Mouse (Mus musculus): ENCODE measurements around the gene Acsbg2.
A peak's percentile ranks its signal among the peaks of the same experiment; 100 is the strongest.

GRCm38 (mm10) chr17:56858216-56858615 lies 16.0 kb downstream of the Acsbg2 start:
- no peak for TF ChIP-seq POLR2A (IDR thresholded peaks at IDR 0.05; ENCODE audit: extremely low read depth, insufficient read depth, low read length)
- peak; percentile 92 for TF ChIP-seq CTCF (IDR thresholded peaks at IDR 0.05; ENCODE audit: low read depth, low read length)

All from liver, adult 2 months (tissue).